Mouse (Mus musculus): ENCODE results near the gene Dnajb2. TPM values are rescaled to one million over a fixed set of nuclear protein-coding genes. Genes with fewer than 3 reads are reported as not detected.

Gene Dnajb2
- polyA plus RNA-seq, 1 experiment from 2014 or later = 14.4 TPM

DNA sequence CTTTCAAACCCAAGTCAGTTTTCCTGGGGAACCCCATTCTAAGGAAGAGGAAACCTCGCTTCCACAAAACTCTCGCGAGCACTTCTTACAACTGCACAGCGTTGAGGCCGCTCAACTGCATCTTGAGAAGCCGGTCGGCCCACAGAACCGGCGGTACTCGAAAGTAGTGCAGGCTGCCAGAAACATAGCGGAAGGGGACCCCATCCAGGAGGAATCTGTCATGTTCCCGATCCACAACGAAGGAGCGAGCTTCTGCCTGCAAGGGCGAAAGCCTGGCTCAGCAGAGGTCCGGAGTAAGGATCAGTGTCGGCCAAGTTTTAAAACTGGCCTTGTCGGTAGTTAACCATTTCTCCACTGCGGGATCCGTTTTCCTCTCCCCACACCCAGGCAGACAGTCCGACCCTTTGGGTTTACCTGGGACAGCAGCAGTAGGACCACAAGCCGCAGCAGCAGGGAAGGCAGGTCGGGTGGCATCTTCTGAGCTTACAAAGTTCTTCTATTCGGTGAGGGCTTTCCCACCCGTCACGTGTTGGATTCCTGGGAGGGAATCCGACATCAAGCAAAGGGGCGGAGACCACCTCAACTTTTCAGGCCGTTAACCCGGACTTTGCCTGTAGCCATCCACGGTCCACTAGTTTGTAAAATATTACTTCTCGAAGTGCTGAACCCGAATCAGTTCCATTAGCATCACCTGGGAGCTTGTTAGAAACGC, 27.1 kb upstream of the Dnajb2 start:
- ATAC-seq (ENCODE audit: low FRiP score, low TSS enrichment) = peak; percentile 40
- Histone ChIP-seq H3K9ac (ENCODE audit: low read depth, low read length) (peak overlapping the region; percentile 70), H3K36me3 (ENCODE audit: control insufficient read depth, insufficient read depth, low read length) (peaks cover 22% of the 10 kb centered on the region), H3K4me1 (ENCODE audit: control insufficient read depth, insufficient read depth, low read length) (peaks cover 33% of the 10 kb centered on the region), H3K4me2 (replicated peaks; ENCODE audit: low read depth, low read length) (peak overlapping the region; percentile 86), H3K4me3 (ENCODE audit: low read length) (peak overlapping the region; percentile 92), H3K27ac (ENCODE audit: low read depth, low read length) (peak overlapping the region; percentile 6; the same call in 1 of the 2 replicates), H3K9me3 (ENCODE audit: control insufficient read depth, low read length) (no peaks in the 10 kb centered on the region), H3K27me3 (ENCODE audit: control insufficient read depth, insufficient read depth, low read length) (no peaks in the 10 kb centered on the region)
- WGBS = 8% methylated on average over 34 of the region's 34 CpGs

DNA sequence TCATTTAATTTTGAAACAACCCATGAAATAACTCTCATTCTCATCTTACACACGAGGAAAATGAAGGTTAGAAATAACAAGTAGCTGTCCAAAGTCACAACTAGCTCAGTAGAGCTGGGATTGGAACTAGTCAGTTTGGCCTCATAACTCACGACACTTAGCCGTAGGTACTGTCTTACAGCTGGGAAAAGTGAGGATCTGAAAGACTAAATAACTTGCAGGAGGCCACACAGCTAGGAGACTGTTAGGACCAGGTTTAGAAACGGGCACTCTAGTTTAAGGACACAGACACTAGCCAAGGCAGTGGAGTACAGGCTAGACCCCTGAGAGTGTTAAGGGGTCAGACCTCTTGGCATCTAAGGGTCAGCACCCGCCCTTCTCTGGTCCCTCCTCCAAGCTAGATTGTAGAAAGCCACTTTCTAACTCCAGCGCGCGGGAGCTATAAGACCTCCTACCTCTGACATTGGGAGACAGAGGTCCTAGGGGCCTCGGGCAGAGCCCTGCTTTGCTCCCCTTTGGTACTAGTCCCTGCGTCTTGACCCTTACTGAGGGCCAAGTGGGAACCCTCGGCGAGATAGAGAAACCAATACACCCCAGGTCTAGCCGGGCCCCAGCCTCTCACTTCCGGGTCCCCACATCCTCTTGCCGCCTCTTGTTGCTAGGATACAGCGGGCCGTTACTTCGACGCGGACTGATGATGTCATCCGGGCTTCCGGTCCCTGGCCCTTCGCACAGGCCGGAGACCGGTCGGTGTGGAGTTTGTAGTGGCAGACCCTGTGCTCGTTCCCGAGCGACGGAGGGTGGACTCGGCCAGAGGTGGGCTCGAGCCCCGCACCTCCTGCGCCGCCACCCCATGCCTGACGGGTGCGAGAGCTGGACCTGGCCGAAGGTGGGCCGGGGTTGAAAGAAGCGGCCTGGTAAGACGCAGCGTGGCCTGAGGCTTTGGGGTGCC, 25.8 kb upstream of the Dnajb2 start, which contains the start of the genes Glb1l and Stk16:
TSS of gene Glb1l (minus strand) at position 678 of the 952 bp plus-strand sequence.
TSS of gene Stk16 (plus strand) at position 703 of the 952 bp plus-strand sequence.
- H3K27ac ChIP-seq (ENCODE audit: low read depth, low read length) = no peak within 1 kb of the TSS; the same call in 1 of the 2 replicates

DNA sequence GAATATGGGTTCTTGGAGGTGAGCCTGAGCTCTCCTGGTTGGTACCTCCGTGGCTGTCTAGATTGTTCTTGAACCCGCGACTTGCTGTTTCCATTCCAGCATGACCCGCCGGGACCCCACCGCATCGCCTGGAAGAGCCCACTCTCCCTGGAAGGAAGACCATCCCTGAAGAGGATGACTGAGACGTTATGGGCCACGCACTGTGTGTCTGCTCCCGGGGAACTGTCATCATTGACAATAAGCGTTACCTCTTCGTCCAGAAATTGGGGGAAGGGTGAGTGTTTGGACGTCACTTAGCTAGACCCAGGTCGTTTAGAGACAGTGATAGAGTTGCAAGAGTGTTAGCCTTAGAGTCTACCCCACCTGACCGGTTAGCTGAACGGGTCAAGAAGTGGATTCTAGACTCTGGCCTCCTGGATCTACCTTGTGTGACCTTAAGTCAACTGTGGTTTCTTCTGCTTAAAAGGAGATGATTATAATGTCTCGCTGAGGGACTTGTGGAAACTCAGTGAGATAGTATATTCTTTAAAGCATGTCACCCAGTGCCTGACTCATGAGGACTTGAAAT, 25.0 kb upstream of the Dnajb2 start:
- ATAC-seq (ENCODE audit: low FRiP score, low TSS enrichment) = no peak
- Histone ChIP-seq H3K9ac (ENCODE audit: low read depth, low read length) (peak overlapping the region; percentile 94), H3K4me1 (ENCODE audit: control insufficient read depth, insufficient read depth, low read length) (peaks cover 33% of the 10 kb centered on the region), H3K4me2 (replicated peaks; ENCODE audit: low read depth, low read length) (peak overlapping the region; percentile 86), H3K9me3 (ENCODE audit: control insufficient read depth, low read length) (no peaks in the 10 kb centered on the region), H3K27ac (ENCODE audit: low read depth, low read length) (no peak overlapping the region), H3K36me3 (ENCODE audit: control insufficient read depth, insufficient read depth, low read length) (peaks cover 34% of the 10 kb centered on the region), H3K27me3 (ENCODE audit: control insufficient read depth, insufficient read depth, low read length) (no peaks in the 10 kb centered on the region), H3K4me3 (ENCODE audit: low read length) (peak overlapping the region; percentile 92)
- WGBS = 13% methylated on average over 17 of the region's 17 CpGs

More for the DNA sequence above, 25.8 kb upstream of the Dnajb2 start, which contains the start of the genes Glb1l and Stk16:
- Histone ChIP-seq H3K36me3 (ENCODE audit: control insufficient read depth, insufficient read depth, low read length) (peaks cover 29% of the 10 kb centered on the region), H3K27me3 (ENCODE audit: control insufficient read depth, insufficient read depth, low read length) (no peaks in the 10 kb centered on the region), H3K4me2 (replicated peaks; ENCODE audit: low read depth, low read length) (peak within 1 kb of the TSS; percentile 86), H3K9ac (ENCODE audit: low read depth, low read length) (peak within 1 kb of the TSS; percentile 94), H3K4me1 (ENCODE audit: control insufficient read depth, insufficient read depth, low read length) (peaks cover 33% of the 10 kb centered on the region), H3K4me3 (ENCODE audit: low read length) (peak within 1 kb of the TSS; percentile 92), H3K9me3 (ENCODE audit: control insufficient read depth, low read length) (no peaks in the 10 kb centered on the region)
- ATAC-seq (ENCODE audit: low FRiP score, low TSS enrichment) = peak; percentile 90
- 5% methylated on average over 42 of the region's 42 CpGs for WGBS

DNA sequence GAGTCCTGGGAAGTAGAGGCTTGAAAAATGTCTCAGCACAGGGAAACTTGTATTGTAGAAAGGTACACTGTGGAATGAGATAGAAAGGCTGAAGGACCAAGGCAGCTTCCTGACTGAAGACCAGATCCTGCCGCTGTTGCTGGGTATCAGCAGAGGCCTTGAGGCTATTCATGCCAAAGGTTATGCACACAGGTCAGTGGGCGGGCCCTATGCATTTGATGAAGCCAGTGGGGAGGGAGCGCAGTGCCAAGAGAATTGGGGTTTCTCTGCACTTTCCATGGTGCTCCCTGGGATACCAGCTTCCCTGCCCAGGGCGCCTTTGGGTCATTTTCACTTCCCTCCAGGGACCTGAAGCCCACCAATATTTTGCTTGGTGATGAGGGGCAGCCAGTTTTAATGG, 23.7 kb upstream of the Dnajb2 start:
- H3K4me3 ChIP-seq (ENCODE audit: low read length) = no peak overlapping the region
- H3K27me3 ChIP-seq (ENCODE audit: control insufficient read depth, insufficient read depth, low read length) = no peaks in the 10 kb centered on the region
- peaks cover 34% of the 10 kb centered on the region for H3K36me3 ChIP-seq (ENCODE audit: control insufficient read depth, insufficient read depth, low read length)
- 92% methylated on average over 4 of the region's 4 CpGs for WGBS
- peaks cover 33% of the 10 kb centered on the region for H3K4me1 ChIP-seq (ENCODE audit: control insufficient read depth, insufficient read depth, low read length)
- no peaks in the 10 kb centered on the region for H3K9me3 ChIP-seq (ENCODE audit: control insufficient read depth, low read length)
- H3K27ac ChIP-seq (ENCODE audit: low read depth, low read length) = no peak overlapping the region
- ATAC-seq (ENCODE audit: low FRiP score, low TSS enrichment) = no peak
- no peak overlapping the region for H3K9ac ChIP-seq (ENCODE audit: low read depth, low read length)
- no peak overlapping the region for H3K4me2 ChIP-seq (replicated peaks; ENCODE audit: low read depth, low read length)

DNA sequence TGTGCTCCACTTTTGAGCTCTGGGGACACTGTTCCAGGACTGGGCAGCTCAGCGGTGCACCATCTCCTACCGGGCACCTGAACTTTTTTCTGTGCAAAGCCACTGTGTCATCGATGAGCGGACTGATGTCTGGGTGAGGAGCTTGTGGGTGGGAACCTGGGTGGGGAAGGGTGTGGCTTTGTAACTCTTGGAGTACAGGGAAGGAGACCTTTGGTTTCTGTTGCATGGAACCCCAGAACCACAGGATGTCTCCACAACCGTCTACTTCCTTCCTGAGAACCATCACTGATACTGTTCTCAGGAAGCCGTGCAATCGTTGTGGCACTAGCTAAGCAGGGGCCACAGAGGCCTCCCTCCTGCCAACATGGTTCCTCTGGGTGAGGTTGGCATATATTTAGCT, 23.1 kb upstream of the Dnajb2 start:
- no peak overlapping the region for H3K4me3 ChIP-seq (ENCODE audit: low read length)
- ATAC-seq (ENCODE audit: low FRiP score, low TSS enrichment) = no peak
- H3K4me1 ChIP-seq (ENCODE audit: control insufficient read depth, insufficient read depth, low read length) = peaks cover 31% of the 10 kb centered on the region
- H3K36me3 ChIP-seq (ENCODE audit: control insufficient read depth, insufficient read depth, low read length) = peaks cover 34% of the 10 kb centered on the region
- H3K27ac ChIP-seq (ENCODE audit: low read depth, low read length) = no peak overlapping the region
- H3K27me3 ChIP-seq (ENCODE audit: control insufficient read depth, insufficient read depth, low read length) = peaks cover 3% of the 10 kb centered on the region
- H3K9me3 ChIP-seq (ENCODE audit: control insufficient read depth, low read length) = no peaks in the 10 kb centered on the region
- WGBS = 90% methylated on average over 7 of the region's 7 CpGs
- H3K4me2 ChIP-seq (replicated peaks; ENCODE audit: low read depth, low read length) = no peak overlapping the region
- no peak overlapping the region for H3K9ac ChIP-seq (ENCODE audit: low read depth, low read length)

DNA sequence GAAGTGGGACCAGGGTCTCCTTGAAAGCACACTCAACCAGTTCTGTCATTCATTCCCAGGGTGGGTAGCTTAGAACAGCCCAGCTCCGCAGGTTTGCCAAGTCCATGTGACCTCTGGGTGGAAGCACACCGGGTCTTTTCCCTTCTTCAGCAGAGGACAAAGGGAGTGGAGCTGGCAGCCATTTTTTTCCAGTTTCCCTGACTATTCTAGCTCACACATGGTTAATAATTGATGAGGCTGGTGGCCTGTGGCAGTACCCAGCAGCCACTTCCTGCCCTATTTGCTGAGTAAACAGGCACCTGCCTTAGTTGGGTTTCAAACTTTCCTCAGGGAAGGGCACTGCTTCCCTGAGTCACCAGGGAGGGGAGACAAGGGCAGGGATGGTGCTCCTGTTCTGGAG, 21.8 kb upstream of the Dnajb2 start:
- peak overlapping the region; percentile 79; the same call in 1 of the 2 replicates for H3K27ac ChIP-seq (ENCODE audit: low read depth, low read length)
- no peak overlapping the region for H3K9ac ChIP-seq (ENCODE audit: low read depth, low read length)
- H3K4me3 ChIP-seq (ENCODE audit: low read length) = no peak overlapping the region
- H3K27me3 ChIP-seq (ENCODE audit: control insufficient read depth, insufficient read depth, low read length) = peaks cover 16% of the 10 kb centered on the region
- no peaks in the 10 kb centered on the region for H3K9me3 ChIP-seq (ENCODE audit: control insufficient read depth, low read length)
- 59% methylated on average over 2 of the region's 2 CpGs for WGBS
- no peak for ATAC-seq (ENCODE audit: low FRiP score, low TSS enrichment)
- H3K4me1 ChIP-seq (ENCODE audit: control insufficient read depth, insufficient read depth, low read length) = peaks cover 25% of the 10 kb centered on the region
- peaks cover 34% of the 10 kb centered on the region for H3K36me3 ChIP-seq (ENCODE audit: control insufficient read depth, insufficient read depth, low read length)
- H3K4me2 ChIP-seq (replicated peaks; ENCODE audit: low read depth, low read length) = no peak overlapping the region

DNA sequence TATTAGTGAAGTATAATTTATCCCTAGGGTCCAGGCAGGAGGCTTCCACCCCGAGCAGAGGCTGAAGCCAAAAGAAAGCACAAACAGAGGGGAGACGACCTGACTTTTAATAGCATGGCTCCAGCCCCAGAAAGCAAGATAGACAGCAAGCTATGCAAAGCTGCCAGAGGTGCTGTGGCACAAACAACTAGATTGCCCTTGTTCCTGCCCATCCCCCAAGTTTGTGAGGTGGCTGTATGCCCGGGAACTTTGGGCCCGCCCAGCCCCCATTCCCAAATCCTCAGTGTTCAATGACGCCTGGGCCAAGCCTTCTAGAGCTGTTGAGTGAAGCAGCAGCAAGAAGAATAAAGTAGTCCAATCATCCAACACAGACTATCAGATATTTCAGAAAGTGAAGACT, 21.3 kb upstream of the Dnajb2 start:
- Histone ChIP-seq H3K27me3 (ENCODE audit: control insufficient read depth, insufficient read depth, low read length) (peaks cover 19% of the 10 kb centered on the region), H3K4me1 (ENCODE audit: control insufficient read depth, insufficient read depth, low read length) (peaks cover 27% of the 10 kb centered on the region), H3K36me3 (ENCODE audit: control insufficient read depth, insufficient read depth, low read length) (peaks cover 34% of the 10 kb centered on the region), H3K9ac (ENCODE audit: low read depth, low read length) (no peak overlapping the region), H3K4me2 (replicated peaks; ENCODE audit: low read depth, low read length) (no peak overlapping the region), H3K9me3 (ENCODE audit: control insufficient read depth, low read length) (no peaks in the 10 kb centered on the region), H3K27ac (ENCODE audit: low read depth, low read length) (peak overlapping the region; percentile 79), H3K4me3 (ENCODE audit: low read length) (no peak overlapping the region)
- WGBS = 57% methylated on average over 5 of the region's 5 CpGs
- no peak for ATAC-seq (ENCODE audit: low FRiP score, low TSS enrichment)

DNA sequence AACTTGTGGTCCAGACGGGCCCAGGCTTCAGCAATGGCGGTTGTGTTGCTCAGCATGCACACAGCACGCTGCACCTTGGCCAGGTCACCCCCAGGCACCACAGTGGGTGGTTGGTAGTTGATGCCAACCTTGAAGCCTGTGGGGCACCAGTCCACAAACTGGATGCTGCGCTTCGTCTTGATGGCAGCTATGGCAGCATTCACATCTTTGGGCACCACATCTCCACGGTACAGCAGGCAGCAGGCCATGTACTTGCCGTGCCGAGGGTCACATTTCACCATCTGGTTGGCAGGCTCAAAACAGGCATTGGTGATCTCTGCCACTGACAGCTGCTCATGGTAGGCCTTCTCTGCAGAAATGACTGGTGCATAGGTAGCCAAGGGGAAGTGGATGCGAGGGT, 20.4 kb upstream of the Dnajb2 start:
- Histone ChIP-seq H3K4me3 (ENCODE audit: low read length) (no peak overlapping the region), H3K27ac (ENCODE audit: low read depth, low read length) (no peak overlapping the region), H3K4me2 (replicated peaks; ENCODE audit: low read depth, low read length) (no peak overlapping the region), H3K27me3 (ENCODE audit: control insufficient read depth, insufficient read depth, low read length) (peaks cover 28% of the 10 kb centered on the region), H3K36me3 (ENCODE audit: control insufficient read depth, insufficient read depth, low read length) (peaks cover 34% of the 10 kb centered on the region), H3K4me1 (ENCODE audit: control insufficient read depth, insufficient read depth, low read length) (peaks cover 22% of the 10 kb centered on the region), H3K9me3 (ENCODE audit: control insufficient read depth, low read length) (no peaks in the 10 kb centered on the region), H3K9ac (ENCODE audit: low read depth, low read length) (no peak overlapping the region)
- ATAC-seq (ENCODE audit: low FRiP score, low TSS enrichment) = no peak
- 96% methylated on average over 9 of the region's 9 CpGs for WGBS
